8 mouse cellular contexts compared by ENCODE assay signal in genomic region chr7:36695791-36696241, GRCm38 (mm10). TPM values are rescaled to one million over a fixed set of nuclear protein-coding genes. Genes with fewer than 3 reads are reported as not detected.
DNase-seq lines count a peak whose midpoint lies in the region; ATAC-seq and TF ChIP-seq lines count a peak whose summit lies in the region.

No protein-coding gene starts in this region.

- peak overlapping the region; percentile 82 for H3K9ac ChIP-seq in forebrain, embryonic 16.5 days (replicated peaks; ENCODE audit: low read depth, low read length)
- H3K9ac ChIP-seq in hindbrain, embryonic 11.5 days (ENCODE audit: low read depth, low read length) = peak overlapping the region; percentile 70
- H3K9ac ChIP-seq in limb, embryonic 14.5 days (ENCODE audit: low read depth, low read length, severe bottlenecking) = peak overlapping the region; percentile 75

- H3K27me3 ChIP-seq in forebrain, embryonic 16.5 days (replicated peaks; ENCODE audit: control insufficient read depth, insufficient read depth, low read length) = peaks cover 31% of the 10 kb centered on the region
- peaks cover 23% of the 10 kb centered on the region for H3K27me3 ChIP-seq in hindbrain, embryonic 11.5 days (ENCODE audit: control insufficient read depth, insufficient read depth, low read length)
- peaks cover 51% of the 10 kb centered on the region for H3K27me3 ChIP-seq in limb, embryonic 14.5 days (ENCODE audit: control insufficient read depth, insufficient read depth, low read length)
- no peaks in the 10 kb centered on the region for H3K27me3 ChIP-seq in myocyte (ENCODE audit: control insufficient read depth, insufficient read depth, insufficient read length)

- peak overlapping the region; percentile 88 for H3K4me2 ChIP-seq in forebrain, embryonic 16.5 days (ENCODE audit: low read length)
- peak overlapping the region; percentile 94 for H3K4me2 ChIP-seq in hindbrain, embryonic 11.5 days (replicated peaks; ENCODE audit: low read depth, low read length)
- peak overlapping the region; percentile 99 for H3K4me2 ChIP-seq in limb, embryonic 14.5 days (replicated peaks; ENCODE audit: low read depth, low read length, severe bottlenecking)
- H3K4me2 ChIP-seq in myocyte (ENCODE audit: low read depth) = peak overlapping the region; percentile 69

- H3K9me3 ChIP-seq in forebrain, embryonic 16.5 days (ENCODE audit: control insufficient read depth, low read length) = no peaks in the 10 kb centered on the region
- H3K9me3 ChIP-seq in hindbrain, embryonic 11.5 days (ENCODE audit: control insufficient read depth, low read length) = no peaks in the 10 kb centered on the region
- H3K9me3 ChIP-seq in limb, embryonic 14.5 days (ENCODE audit: control insufficient read depth, low read length) = no peaks in the 10 kb centered on the region

- ATAC-seq in forebrain, embryonic 16.5 days = no peak
- ATAC-seq in hindbrain, embryonic 11.5 days (ENCODE audit: low FRiP score) = no peak
- no peak for ATAC-seq in limb, embryonic 14.5 days (ENCODE audit: low FRiP score, low read depth)

- peak overlapping the region; percentile 77 for H3K4me3 ChIP-seq in forebrain, embryonic 16.5 days (replicated peaks; ENCODE audit: low read length)
- H3K4me3 ChIP-seq in hindbrain, embryonic 11.5 days (ENCODE audit: low read depth, low read length) = peak overlapping the region; percentile 82
- H3K4me3 ChIP-seq in limb, embryonic 14.5 days (replicated peaks; ENCODE audit: low read length) = peak overlapping the region; percentile 82
- peak overlapping the region; percentile 77 for H3K4me3 ChIP-seq in myocyte

- H3ac ChIP-seq in myocyte (ENCODE audit: control insufficient read depth, insufficient read length) = peak overlapping the region; percentile 56

- under 1% methylated on average over 42 of the region's 42 CpGs for WGBS in forebrain, embryonic 16.5 days
- WGBS in hindbrain, embryonic 11.5 days = under 1% methylated on average over 36 of the region's 42 CpGs
- 1% methylated on average over 42 of the region's 42 CpGs for WGBS in limb, embryonic 14.5 days

- peak; percentile 74 for DNase-seq in embryo, embryonic 10.5 days (ENCODE audit: low spot score)
- DNase-seq in embryo, embryonic 10 days (ENCODE audit: low spot score) = no peak
- peak; percentile 56 to 71 for DNase-seq in adrenal gland, postnatal 36 days
- peak; percentile 72 for DNase-seq in hindbrain, embryonic 11.5 days (ENCODE audit: low spot score)
- no peak for DNase-seq in limb, embryonic 14.5 days (ENCODE audit: low spot score)
- no peak for DNase-seq in c-Kit-positive CD71-positive TER-119-positive erythroid progenitor cells, embryonic 14.5 days (ENCODE audit: low spot score)

- peaks cover 66% of the 10 kb centered on the region for H3K79me2 ChIP-seq in myocyte (ENCODE audit: control insufficient read depth, insufficient read depth)

- H3K36me3 ChIP-seq in forebrain, embryonic 16.5 days (ENCODE audit: control insufficient read depth, insufficient read depth) = no peaks in the 10 kb centered on the region
- H3K36me3 ChIP-seq in hindbrain, embryonic 11.5 days (ENCODE audit: control insufficient read depth, insufficient read depth, low read length) = no peaks in the 10 kb centered on the region
- no peaks in the 10 kb centered on the region for H3K36me3 ChIP-seq in limb, embryonic 14.5 days (ENCODE audit: control insufficient read depth, insufficient read depth, low read length)
- H3K36me3 ChIP-seq in myocyte (ENCODE audit: control insufficient read depth, insufficient read depth) = no peaks in the 10 kb centered on the region

- H3K27ac ChIP-seq in forebrain, embryonic 16.5 days (ENCODE audit: low read length) = 0 out of 2 replicates have a peak overlapping the region, but pooled peaks have one; percentile 39
- H3K27ac ChIP-seq in hindbrain, embryonic 11.5 days (ENCODE audit: low read depth, low read length) = peak overlapping the region; percentile 93
- peak overlapping the region; percentile 79; the same call in 1 of the 2 replicates for H3K27ac ChIP-seq in limb, embryonic 14.5 days (replicated peaks; ENCODE audit: low read depth, low read length)

- H3K4me1 ChIP-seq in forebrain, embryonic 16.5 days (replicated peaks; ENCODE audit: control insufficient read depth, insufficient read depth, low read length) = peaks cover 37% of the 10 kb centered on the region
- peaks cover 7% of the 10 kb centered on the region; the same call in 1 of the 2 replicates for H3K4me1 ChIP-seq in hindbrain, embryonic 11.5 days (replicated peaks; ENCODE audit: control insufficient read depth, insufficient read depth, low read length)
- peaks cover 15% of the 10 kb centered on the region for H3K4me1 ChIP-seq in limb, embryonic 14.5 days (ENCODE audit: control insufficient read depth, insufficient read depth, low read length)

- no peak for TF ChIP-seq POLR2A in limb, embryonic 14.5 days (IDR thresholded peaks at IDR 0.05; ENCODE audit: borderline replicate concordance, extremely low read depth, insufficient read depth, insufficient read length)
- TF ChIP-seq POLR2A in myocyte (IDR thresholded peaks at IDR 0.05; ENCODE audit: insufficient read length, low read depth) = peak; percentile 25

TF ChIP-seq in myocyte, 11 proteins besides CTCF, POLR2A, EP300 and RAD21:
- TF ChIP-seq TCF12 (IDR thresholded peaks at IDR 0.05; ENCODE audit: insufficient read depth, poor library complexity, severe bottlenecking) (no peak), MYOG (IDR thresholded peaks at IDR 0.05; ENCODE audit: control insufficient read depth in 1 of 3, insufficient read depth in 1 of 3, insufficient read length in 2 of 3, low read depth in 2 of 3) (peak in 1 of 3 experiments; percentile 15), POLR2AphosphoS2 (IDR thresholded peaks at IDR 0.05; ENCODE audit: insufficient read length, low read depth) (peak; percentile 36)
TF ChIP-seq in myocyte: peak in this region for 2.

RNA-seq across cellular contexts. Expression of gene Tshz3, which starts 2.1 kb away (rescaled TPM):
- total RNA-seq in adrenal gland, postnatal 36 days (2021) = 1 to 10 TPM; 4.4 to 4.6 TPM
- polyA plus RNA-seq in forebrain, embryonic 16.5 days (2015; fragmentation: Nextera tagmentation; extraction: Ambion mirVana) = 29.8 and 38.7 TPM in 2 replicates
- 14.4 and 21.3 TPM in 2 replicates for polyA plus RNA-seq in hindbrain, embryonic 11.5 days (2014; fragmentation: Nextera tagmentation; extraction: Ambion mirVana)
- 13.9 and 14.3 TPM in 2 replicates for polyA plus RNA-seq in limb, embryonic 14.5 days (2012; rRNA removed)
- 10.4 and 10.8 TPM in 2 replicates for polyA plus RNA-seq in limb, embryonic 14.5 days (2014; fragmentation: Nextera tagmentation; extraction: Ambion mirVana)
- polyA plus RNA-seq in myocyte (2012; fragmentation: generic; extraction: Trizol) = 6.5 TPM

Comparison
In these comparisons a context has a peak if more than half of its experiments do, and no peak if none do; other contexts are left out.
1. DNase-seq: peak in embryo, embryonic 10.5 days (single experiment), adrenal gland, postnatal 36 days (2 of 2) and hindbrain, embryonic 11.5 days (single experiment); none in embryo, embryonic 10 days (single experiment), limb, embryonic 14.5 days (single experiment) and c-Kit-positive CD71-positive TER-119-positive erythroid progenitor cells, embryonic 14.5 days (single experiment).
2. H3K27ac ChIP-seq: peak in every context shown above with its lines; median percentile 93 in hindbrain, embryonic 11.5 days; 79 in limb, embryonic 14.5 days; 39 in forebrain, embryonic 16.5 days.
3. Peak in every context shown above with its lines, with median percentiles within 50 percentile points of each other: H3K4me2 ChIP-seq, H3K4me3 ChIP-seq and H3K9ac ChIP-seq.